Comparison of ENCODE assay signal across 8 mouse cellular contexts in genomic region chr5:93207555-93207954, GRCm38 (mm10). TPM values are rescaled to one million over a fixed set of nuclear protein-coding genes. Genes with fewer than 3 reads are reported as not detected.
DNase-seq lines count a peak whose midpoint lies in the region; ATAC-seq lines count a peak whose summit lies in the region.

No protein-coding gene starts in this region.

- 64% methylated on average over 1 of the region's 1 CpGs for WGBS in heart, embryonic 16.5 days
- 41% methylated on average over 1 of the region's 1 CpGs for WGBS in limb, embryonic 13.5 days
- WGBS in intestine, embryonic 16.5 days: 75% methylated on average over 1 of the region's 1 CpGs

- no peak for DNase-seq in heart, adult 18-20 months
- peak; percentile 7 for DNase-seq in thymus, postnatal 0 days (ENCODE audit: low spot score)
- DNase-seq in thymus, postnatal 25 days: no peak
- no peak for DNase-seq in ovary, postnatal 36 days (ENCODE audit: low spot score)
- DNase-seq in right cerebral cortex, adult 2 months (ENCODE audit: low spot score in 2 of 2): no peak

- no peak overlapping the region for H3K4me3 ChIP-seq in heart, embryonic 16.5 days (ENCODE audit: low read length)
- H3K4me3 ChIP-seq in limb, embryonic 13.5 days: peak overlapping the region; percentile 91; the same call in 1 of the 2 replicates
- no peak overlapping the region for H3K4me3 ChIP-seq in intestine, embryonic 16.5 days (ENCODE audit: low read length)

- peak overlapping the region; percentile 98; the same call in 1 of the 2 replicates for H3K9ac ChIP-seq in heart, embryonic 16.5 days (ENCODE audit: low read length)
- H3K9ac ChIP-seq in limb, embryonic 13.5 days: no peak overlapping the region
- no peak overlapping the region for H3K9ac ChIP-seq in intestine, embryonic 16.5 days (ENCODE audit: low read depth, low read length)

- H3K27ac ChIP-seq in heart, embryonic 16.5 days (ENCODE audit: low read length): peak overlapping the region; percentile 51; the same call in 1 of the 2 replicates
- no peak overlapping the region for H3K27ac ChIP-seq in limb, embryonic 13.5 days
- H3K27ac ChIP-seq in intestine, embryonic 16.5 days (ENCODE audit: low read length): no peak overlapping the region

- H3K36me3 ChIP-seq in heart, embryonic 16.5 days (ENCODE audit: control insufficient read depth, insufficient read depth): no peaks in the 10 kb centered on the region
- H3K36me3 ChIP-seq in limb, embryonic 13.5 days: no peaks in the 10 kb centered on the region
- H3K36me3 ChIP-seq in intestine, embryonic 16.5 days (ENCODE audit: control insufficient read depth, insufficient read depth, low read length): no peaks in the 10 kb centered on the region

- H3K4me2 ChIP-seq in heart, embryonic 16.5 days (ENCODE audit: low read depth, low read length): peak overlapping the region; percentile 71
- peak overlapping the region; percentile 64 for H3K4me2 ChIP-seq in limb, embryonic 13.5 days (replicated peaks)
- no peak overlapping the region for H3K4me2 ChIP-seq in intestine, embryonic 16.5 days (ENCODE audit: low read depth, low read length)

- no peaks in the 10 kb centered on the region for H3K27me3 ChIP-seq in heart, embryonic 16.5 days (ENCODE audit: control insufficient read depth, insufficient read depth, low read length)
- H3K27me3 ChIP-seq in limb, embryonic 13.5 days: no peaks in the 10 kb centered on the region
- no peaks in the 10 kb centered on the region for H3K27me3 ChIP-seq in intestine, embryonic 16.5 days (replicated peaks; ENCODE audit: control insufficient read depth, insufficient read depth, low read length)

- no peak for ATAC-seq in heart, embryonic 16.5 days (replicated peaks; ENCODE audit: extremely low read depth, insufficient read depth, low FRiP score)
- no peak for ATAC-seq in limb, embryonic 13.5 days (ENCODE audit: low FRiP score, low read depth)
- ATAC-seq in intestine, embryonic 16.5 days: no peak

- H3K9me3 ChIP-seq in heart, embryonic 16.5 days (replicated peaks; ENCODE audit: control insufficient read depth, low read length): no peaks in the 10 kb centered on the region
- no peaks in the 10 kb centered on the region for H3K9me3 ChIP-seq in limb, embryonic 13.5 days
- no peaks in the 10 kb centered on the region for H3K9me3 ChIP-seq in intestine, embryonic 16.5 days (ENCODE audit: control insufficient read depth, low read length)

- H3K4me1 ChIP-seq in heart, embryonic 16.5 days (ENCODE audit: control insufficient read depth, insufficient read depth, low read length): peaks cover 16% of the 10 kb centered on the region
- H3K4me1 ChIP-seq in limb, embryonic 13.5 days: peaks cover 21% of the 10 kb centered on the region
- H3K4me1 ChIP-seq in intestine, embryonic 16.5 days (ENCODE audit: control insufficient read depth, insufficient read depth, low read length): peaks cover 3% of the 10 kb centered on the region; the same call in 1 of the 2 replicates

RNA-seq across cellular contexts. Expression of gene 2010109A12Rik, which starts 1.2 kb away (rescaled TPM):
- 1.4 and 2.0 TPM in 2 replicates for polyA plus RNA-seq in heart, embryonic 16.5 days (2015; fragmentation: Nextera tagmentation; extraction: Ambion mirVana)
- total RNA-seq in heart, adult 18-20 months (2021): under 1 TPM; 0.41 to 0.55 TPM
- 4.2 and 6.2 TPM in 2 replicates for polyA plus RNA-seq in thymus, postnatal 0 days (2015; fragmentation: Nextera tagmentation; extraction: Ambion mirVana)
- polyA plus RNA-seq in limb, embryonic 13.5 days (2015; fragmentation: Nextera tagmentation; extraction: Ambion mirVana): 1.6 and 2.1 TPM in 2 replicates
- 1.8 and 2.1 TPM in 2 replicates for polyA plus RNA-seq in intestine, embryonic 16.5 days (2015; fragmentation: Nextera tagmentation; extraction: Ambion mirVana)

RNA-seq across cellular contexts. Expression of gene Ccni, which starts 1.3 kb away (rescaled TPM):
- polyA plus RNA-seq in heart, embryonic 16.5 days (2015; fragmentation: Nextera tagmentation; extraction: Ambion mirVana): 79.2 and 84.1 TPM in 2 replicates
- 100 to 1,000 TPM; 154 to 176 TPM for total RNA-seq in heart, adult 18-20 months (2021)
- 104 and 128 TPM in 2 replicates for polyA plus RNA-seq in thymus, postnatal 0 days (2015; fragmentation: Nextera tagmentation; extraction: Ambion mirVana)
- polyA plus RNA-seq in limb, embryonic 13.5 days (2015; fragmentation: Nextera tagmentation; extraction: Ambion mirVana): 114 and 116 TPM in 2 replicates
- 67.5 and 69.2 TPM in 2 replicates for polyA plus RNA-seq in intestine, embryonic 16.5 days (2015; fragmentation: Nextera tagmentation; extraction: Ambion mirVana)

RNA-seq across cellular contexts. Expression of gene Ccng2, which starts 59.5 kb away (rescaled TPM):
- polyA plus RNA-seq in heart, embryonic 16.5 days (2015; fragmentation: Nextera tagmentation; extraction: Ambion mirVana): 38.3 and 46.9 TPM in 2 replicates
- 10 to 100 TPM; 13.0 to 20.1 TPM for total RNA-seq in heart, adult 18-20 months (2021)
- 120 and 123 TPM in 2 replicates for polyA plus RNA-seq in thymus, postnatal 0 days (2015; fragmentation: Nextera tagmentation; extraction: Ambion mirVana)
- polyA plus RNA-seq in limb, embryonic 13.5 days (2015; fragmentation: Nextera tagmentation; extraction: Ambion mirVana): 81.9 and 85.8 TPM in 2 replicates
- 27.3 and 30.8 TPM in 2 replicates for polyA plus RNA-seq in intestine, embryonic 16.5 days (2015; fragmentation: Nextera tagmentation; extraction: Ambion mirVana)
